Mouse (Mus musculus) Patski (cell line): ENCODE measurements at regions not wholly inside any gene's neighbourhood (a gene's known extent, or its start where the extent isn't known, plus 50 kb on each side); places are given as distances from the start of the nearest gene placed in this dataset.

ENCODE experiments used
- ATAC-seq: fragments of 100-300 bp; one replicate; pipeline ENCODE4 v1.8.0; 2021
- CTCF ChIA-PET: fragments of 350-600 bp; sonication (Branson Sonifier 250); formaldehyde crosslinking; loops from one replicate; lab custom pipeline; 2022; ENCODE audit warnings: inconsistent platforms; lab: Charles Lee
- POLR2A ChIA-PET: fragments of 350-600 bp; sonication (Branson Sonifier 250); formaldehyde crosslinking; loops from one replicate; lab custom pipeline; 2022; ENCODE audit warnings: antibody characterized with exemption, inconsistent platforms; lab: Charles Lee
- DNase-seq: peaks from one replicate; pipeline ENCODE4 v3.0.0-alpha.2; 2011; ENCODE audit warnings: low read depth, low spot score
- H3K27me3 ChIP-seq: fragments of 371-371 bp; one replicate; pipeline ENCODE4 v1.5.1; 2021
- CTCF ChIP-seq: fragments of 100-300 bp; IDR thresholded peaks from one replicate; pipeline ENCODE4 v1.5.1; 2021
- in situ Hi-C: fragments of 300-500 bp; cut with MboI; formaldehyde crosslinking; loops from 3 replicates; pipeline ENCODE4 v1.11.1; 2018; ENCODE audit warnings: low pct_unique_long_range_greater_than_20kb, mixed read lengths

DNA sequence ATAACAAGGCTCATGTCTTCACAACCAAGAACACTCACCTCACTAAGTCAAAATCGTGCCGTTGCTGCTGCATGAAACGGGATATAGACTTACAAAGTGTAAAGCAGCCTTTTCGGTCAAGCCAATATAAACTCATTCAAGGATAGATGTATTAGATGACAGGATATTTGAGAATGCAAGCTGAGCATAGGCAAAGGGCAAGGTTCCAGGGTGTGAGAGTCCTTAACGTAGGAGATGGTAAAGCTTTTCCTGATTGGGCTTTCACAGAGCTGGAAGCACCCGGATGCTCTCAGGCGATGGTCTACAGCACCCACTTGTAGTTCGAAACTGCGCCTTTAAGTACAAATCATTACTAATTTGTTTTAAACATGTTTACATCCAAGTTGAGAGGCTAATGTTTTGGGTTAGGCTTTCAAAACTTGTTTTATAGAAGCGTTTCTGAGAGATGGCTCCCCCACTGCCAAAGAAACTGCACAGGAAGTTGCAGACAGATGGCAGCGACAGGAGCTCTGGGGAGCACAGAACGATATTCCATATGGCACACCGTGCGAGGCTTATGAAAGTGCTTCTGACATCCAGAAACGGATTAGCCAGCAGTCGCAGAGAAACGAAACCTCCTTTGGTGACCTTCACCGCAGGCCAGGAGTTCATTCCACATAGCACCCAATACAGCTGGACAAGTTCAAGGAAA is 54.1 kb upstream of the Rell1 start:
- no peaks in the 10 kb centered on the region for H3K27me3 ChIP-seq
- no peak for ATAC-seq
- no peak for TF ChIP-seq CTCF
- ChIA-PET CTCF (interaction anchor here (1.0 to 1.4 kb wide), 3 partner anchors 16 to 40 kb away, joined by 3 to 4 read pairs (median 4); no protein-coding TSS in a partner anchor), POLR2A (interaction anchor here (1.0 kb wide), 1 partner anchor 47 kb away, joined by 3 read pairs; no protein-coding TSS in a partner anchor)
- in situ Hi-C loops: no loop called here
- no peak for DNase-seq

DNA sequence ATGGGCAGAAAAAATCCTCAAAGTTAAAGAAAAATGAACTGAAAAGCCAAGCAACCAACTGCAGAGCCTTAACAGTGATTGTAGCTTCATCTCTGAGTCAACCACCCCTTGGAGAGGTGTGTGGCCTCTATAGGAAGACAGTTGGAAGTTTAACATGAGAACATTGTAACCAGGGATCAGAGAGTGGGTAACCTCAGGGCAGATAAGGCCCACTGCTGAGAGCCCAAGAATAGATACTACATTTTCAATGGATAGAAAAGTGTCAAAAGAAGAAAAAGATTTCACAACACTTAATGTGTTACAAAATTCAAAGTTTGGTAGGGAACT is 54.6 kb upstream of the Rell1 start:
- ChIA-PET POLR2A (interaction anchor here (1.0 kb wide), 1 partner anchor 47 kb away, joined by 3 read pairs; no protein-coding TSS in a partner anchor), CTCF (interaction anchor here (1.0 to 1.2 kb wide), 3 partner anchors 13 to 24 kb away, joined by 3 to 4 read pairs (median 4); no protein-coding TSS in a partner anchor)
- ATAC-seq: no peak
- no peaks in the 10 kb centered on the region for H3K27me3 ChIP-seq
- in situ Hi-C loops: no loop called here
- DNase-seq: no peak
- no peak for TF ChIP-seq CTCF

DNA sequence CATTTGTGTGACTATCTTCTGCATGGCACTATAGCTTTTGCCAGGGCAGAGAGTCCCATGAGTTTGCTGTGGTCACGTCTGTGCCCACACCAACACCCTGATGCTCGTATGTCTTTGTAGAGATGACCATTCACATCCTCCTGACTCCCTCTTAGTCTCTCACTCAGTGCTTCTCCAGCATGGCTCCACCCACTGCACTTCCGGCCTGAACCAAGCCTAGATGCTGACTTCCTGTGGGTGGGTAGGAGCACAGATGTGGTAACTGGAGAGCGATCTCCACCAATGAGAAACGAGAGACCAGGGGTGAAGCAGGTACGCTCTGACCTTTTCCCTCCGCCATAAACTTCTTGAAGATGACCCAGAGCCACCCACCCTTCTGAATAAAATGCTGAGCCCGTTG is 55.7 kb upstream of the Rell1 start:
- no peak for DNase-seq
- ChIA-PET POLR2A (no interaction called here), CTCF (interaction anchor here (1.2 kb wide), 1 partner anchor 14 kb away, joined by 3 read pairs; no protein-coding TSS in a partner anchor)
- no peak for ATAC-seq
- TF ChIP-seq CTCF: no peak
- in situ Hi-C loops: no loop called here
- H3K27me3 ChIP-seq: no peaks in the 10 kb centered on the region

DNA sequence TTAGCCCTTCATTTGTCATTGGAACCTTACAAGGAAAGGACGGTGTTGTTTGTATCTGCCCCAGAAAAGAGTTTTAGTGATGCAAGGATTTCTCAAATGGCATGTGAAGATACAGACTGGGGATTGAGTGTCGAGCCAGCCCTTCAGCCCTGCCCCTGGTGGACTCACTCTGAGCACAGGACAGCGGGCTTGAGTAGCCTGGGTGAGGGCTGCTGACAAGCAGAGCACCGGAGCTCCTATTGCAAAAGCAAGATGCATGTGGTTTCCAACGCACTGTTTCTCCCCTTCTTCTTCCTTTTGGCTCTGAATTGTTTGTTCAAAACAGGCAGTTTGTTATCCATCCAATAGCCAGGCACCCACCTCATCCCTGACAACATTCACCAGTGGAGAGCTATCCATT is 59.0 kb upstream of the Rell1 start:
- TF ChIP-seq CTCF: no peak
- in situ Hi-C loops: no loop called here
- DNase-seq (no peak), ATAC-seq (no peak)
- ChIA-PET POLR2A (no interaction called here), CTCF (interaction anchor here (1.0 to 1.5 kb wide), 3 partner anchors 11 to 42 kb away, joined by 3 read pairs; no protein-coding TSS in a partner anchor)
- H3K27me3 ChIP-seq: no peaks in the 10 kb centered on the region

DNA sequence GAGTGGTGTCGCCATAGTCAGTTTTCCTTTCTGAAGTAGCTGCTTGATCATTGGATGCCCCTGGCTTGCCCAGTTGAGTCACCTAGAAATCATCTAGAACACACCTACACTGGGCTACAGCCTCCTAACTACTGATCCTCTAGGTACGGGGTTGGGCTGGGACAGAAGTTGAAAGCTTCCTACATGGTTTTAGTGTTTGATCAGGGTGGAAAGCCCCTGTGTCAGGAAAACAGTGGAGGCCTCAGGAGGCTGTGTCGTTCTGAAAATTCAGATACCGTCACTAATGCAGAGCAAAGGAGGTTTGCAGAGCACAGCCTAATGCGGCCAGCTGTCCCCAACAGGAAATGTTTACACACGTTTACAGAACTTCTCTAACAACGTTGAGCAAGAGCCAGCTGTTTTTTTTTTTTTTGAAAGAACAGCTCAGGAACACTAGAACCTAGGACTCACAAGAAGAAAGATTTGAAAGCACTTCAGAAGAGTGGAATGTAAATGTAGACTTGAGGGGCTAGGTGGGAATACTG is 61.0 kb upstream of the Rell1 start:
- no peaks in the 10 kb centered on the region for H3K27me3 ChIP-seq
- POLR2A ChIA-PET: no interaction called here
- no peak for ATAC-seq
- CTCF ChIA-PET: interaction anchor here (0.9 to 1.0 kb wide), 2 partner anchors 9 to 13 kb away, joined by 3 to 4 read pairs; no protein-coding TSS in a partner anchor
- no peak for DNase-seq
- TF ChIP-seq CTCF: no peak
- in situ Hi-C loops: no loop called here

- in situ Hi-C loops: no loop called here
- POLR2A ChIA-PET: no interaction called here
- CTCF ChIA-PET: no interaction called here
- DNase-seq (no peak), ATAC-seq (no peak)
- no peaks in the 10 kb centered on the region for H3K27me3 ChIP-seq
- TF ChIP-seq CTCF: peak; percentile 5
Observed at GRCm38 (mm10) chr5:64030281-64030960, 61.7 kb upstream of the Rell1 start.

- in situ Hi-C loops: no loop called here
- ATAC-seq (no peak), DNase-seq (no peak)
- TF ChIP-seq CTCF: no peak
- POLR2A ChIA-PET: no interaction called here
- CTCF ChIA-PET: interaction anchor here (0.7 to 1.2 kb wide), 2 partner anchors 9 to 11 kb away, joined by 3 read pairs; no protein-coding TSS in a partner anchor
- H3K27me3 ChIP-seq: no peaks in the 10 kb centered on the region
Observed at GRCm38 (mm10) chr5:64038394-64038793, 54.4 kb upstream of the Pgm2 start.

DNA sequence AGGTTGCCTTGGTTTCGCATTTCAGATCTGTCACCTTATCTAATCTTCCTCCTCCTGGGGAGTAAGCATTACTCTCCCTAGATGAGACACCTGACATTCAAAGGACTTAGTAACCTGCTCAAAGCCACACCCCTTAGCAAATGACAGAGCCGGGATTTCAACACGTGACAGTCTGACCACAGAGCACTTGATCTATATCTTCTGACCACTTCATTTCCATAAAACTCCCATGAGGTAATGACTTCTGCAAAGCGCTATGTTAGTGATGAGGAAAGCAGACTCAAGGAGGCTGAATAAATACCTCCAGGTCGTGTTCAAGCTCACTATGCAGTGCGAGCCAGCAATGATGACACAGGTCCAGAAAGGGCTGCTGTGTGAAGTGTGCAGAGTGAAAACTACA is 52.1 kb upstream of the Pgm2 start:
- DNase-seq (no peak), ATAC-seq (peak; percentile 49)
- CTCF ChIA-PET: interaction anchor here (1.1 to 1.3 kb wide), 2 partner anchors 29 to 31 kb away, joined by 3 to 6 read pairs; no protein-coding TSS in a partner anchor
- in situ Hi-C loops: no loop called here
- no peaks in the 10 kb centered on the region for H3K27me3 ChIP-seq
- POLR2A ChIA-PET: no interaction called here
- TF ChIP-seq CTCF: no peak
